Mouse (Mus musculus) lung, postnatal 0 days (tissue): Measurements from ENCODE around the gene Prdm16. TPM values are rescaled to one million over a fixed set of nuclear protein-coding genes. Genes with fewer than 3 reads are reported as not detected.

ENCODE experiments used
- ATAC-seq: fragments of 200-750 bp; cut with Nextera tagmentation; 2 replicates; pipeline ENCODE4 v1.8.0; 2017; ENCODE audit warnings: moderate library complexity
- DNase-seq: peaks from one replicate; pipeline ENCODE4 v3.0.0-alpha.2; 2016; ENCODE audit warnings: low spot score
- H3K27ac ChIP-seq: fragments of 300-500 bp; sonication (generic); 2 replicates; pipeline ENCODE4 v1.5.1; 2014; ENCODE audit warnings: antibody characterized with exemption, mild to moderate bottlenecking, low read length, mixed read lengths
- H3K27me3 ChIP-seq: fragments of 300-500 bp; sonication (generic); replicated peaks from 2 replicates; pipeline ENCODE4 v1.6.1; 2014; ENCODE audit warnings: low read length, mixed read lengths; ENCODE audit not compliant: insufficient read depth
- H3K36me3 ChIP-seq: fragments of 300-500 bp; sonication (generic); 2 replicates; pipeline ENCODE4 v1.6.1; 2014; ENCODE audit warnings: low read length, mixed read lengths; ENCODE audit not compliant: insufficient read depth
- H3K4me1 ChIP-seq: fragments of 300-500 bp; sonication (generic); 2 replicates; pipeline ENCODE4 v1.6.1; 2014; ENCODE audit warnings: antibody characterized with exemption, low read depth, low read length, mixed read lengths; ENCODE audit not compliant: insufficient read depth
- H3K4me2 ChIP-seq: fragments of 300-500 bp; sonication (generic); replicated peaks from 2 replicates; pipeline ENCODE4 v1.6.1; 2014; ENCODE audit warnings: low read depth, mild to moderate bottlenecking, low read length, moderate library complexity, mixed read lengths
- H3K4me3 ChIP-seq: fragments of 300-500 bp; sonication (generic); 2 replicates; pipeline ENCODE4 v1.5.1; 2014; ENCODE audit warnings: low read depth, low read length
- H3K9ac ChIP-seq: fragments of 300-500 bp; sonication (generic); replicated peaks from 2 replicates; pipeline ENCODE4 v1.6.1; 2014; ENCODE audit warnings: low read depth, mild to moderate bottlenecking
- H3K9me3 ChIP-seq: fragments of 300-500 bp; sonication (generic); 2 replicates; pipeline ENCODE4 v1.6.1; 2016; ENCODE audit warnings: low read length, mixed read lengths
- CTCF ChIP-seq: IDR thresholded peaks from 2 replicates; pipeline ENCODE4 v1.5.1; 2016; ENCODE audit warnings: antibody characterized with exemption, mild to moderate bottlenecking
- EP300 ChIP-seq: IDR thresholded peaks from 2 replicates; pipeline ENCODE4 v1.6.1; 2016; ENCODE audit warnings: antibody characterized with exemption, mild to moderate bottlenecking, control low read depth
- WGBS: fragments of 180-500 bp; shearing (Covaris S2); extraction: QIAGEN DNeasy Blood & Tissue Kit; methylation state at CpG from one replicate; pipeline ENCODE4 v1.1.7; 2014; 5-methylcytosine and 5-hydroxymethylcytosine counted together
- polyA plus RNA-seq: library from polyadenylated mRNA; unstranded; fragments of >200 nt; fragmentation: Nextera tagmentation; extraction: Ambion mirVana; gene quantifications from 2 replicates; pipeline ENCODE4 v1.2.1, GENCODE M21; 2015

Prdm16 gene
- polyA plus RNA-seq, 1 experiment from 2014 or later = 15.2 TPM

DNA sequence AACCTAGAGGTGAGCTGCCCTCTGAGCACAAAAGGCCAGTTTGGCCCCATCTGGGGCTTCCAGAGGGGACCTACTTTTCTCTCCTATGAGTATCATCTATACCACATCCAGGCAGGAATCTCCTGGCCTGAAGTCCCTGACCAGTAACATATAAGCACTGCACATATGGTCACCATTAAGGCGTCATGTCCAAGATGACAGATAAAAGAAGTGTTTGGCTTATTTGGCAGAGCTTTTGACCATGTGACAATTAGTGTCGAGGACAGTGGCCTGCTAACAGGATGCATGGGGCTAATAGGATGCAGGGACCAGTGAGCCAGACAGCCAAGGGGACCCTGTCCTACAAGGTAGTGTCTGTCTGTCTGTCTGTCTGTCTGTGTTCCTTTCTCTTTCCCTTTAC is 250.8 kb downstream of the Prdm16 start:
- Histone ChIP-seq H3K9ac (no peak overlapping the region), H3K27ac (no peak overlapping the region), H3K36me3 (no peaks in the 10 kb centered on the region), H3K4me2 (no peak overlapping the region), H3K9me3 (no peaks in the 10 kb centered on the region), H3K27me3 (no peaks in the 10 kb centered on the region), H3K4me1 (no peaks in the 10 kb centered on the region), H3K4me3 (no peak overlapping the region)
- ATAC-seq = no peak
- 52% methylated on average over 2 of the region's 2 CpGs for WGBS
- no peak for DNase-seq
- TF ChIP-seq CTCF = no peak

DNA sequence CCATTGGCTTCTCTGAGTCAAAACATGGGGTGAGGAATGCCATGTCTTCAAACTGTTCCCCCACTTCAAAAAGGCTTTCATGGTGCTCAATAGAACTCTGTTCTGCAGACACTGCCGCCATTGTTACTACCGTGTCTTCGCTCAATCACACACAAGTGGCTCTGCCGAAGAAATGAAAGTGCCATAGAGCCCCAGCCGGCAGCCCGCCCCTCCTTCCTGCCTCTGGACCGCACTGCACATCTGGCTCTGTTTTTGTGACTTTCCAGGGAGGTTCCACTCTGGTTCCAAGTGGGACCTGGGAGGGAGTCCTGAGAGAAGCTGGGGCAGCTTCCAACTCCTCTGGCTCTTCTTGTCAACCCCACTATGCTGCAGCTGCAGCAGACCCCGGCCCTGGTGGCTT is 251.5 kb downstream of the Prdm16 start:
- ATAC-seq (no peak), DNase-seq (no peak)
- H3K36me3 ChIP-seq = no peaks in the 10 kb centered on the region
- no peak overlapping the region for H3K27ac ChIP-seq
- H3K4me2 ChIP-seq = no peak overlapping the region
- no peak overlapping the region for H3K9ac ChIP-seq
- no peaks in the 10 kb centered on the region for H3K9me3 ChIP-seq
- no peak for TF ChIP-seq CTCF
- TF ChIP-seq EP300 = no peak
- no peaks in the 10 kb centered on the region for H3K27me3 ChIP-seq
- H3K4me1 ChIP-seq = no peaks in the 10 kb centered on the region
- 46% methylated on average over 8 of the region's 8 CpGs for WGBS
- no peak overlapping the region for H3K4me3 ChIP-seq

DNA sequence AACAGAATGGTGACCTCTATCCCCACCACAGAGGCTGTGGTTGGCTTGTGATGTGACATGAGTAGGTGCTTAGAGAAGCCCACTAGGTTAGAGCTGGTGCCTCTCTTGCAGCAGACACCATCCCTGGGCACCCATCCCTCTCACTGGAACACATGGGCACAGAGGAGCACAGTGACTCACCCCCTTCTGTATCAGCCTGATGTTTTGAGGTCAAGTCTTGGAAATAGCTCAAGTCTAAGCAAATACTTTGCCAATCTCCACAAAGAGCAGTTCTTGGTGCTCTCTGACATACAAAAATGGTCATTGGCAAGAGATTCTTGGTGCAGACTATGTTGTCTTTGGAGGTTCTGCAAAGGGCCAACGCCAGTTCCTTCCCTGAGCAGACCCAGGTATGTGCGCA is 257.8 kb downstream of the Prdm16 start:
- H3K9ac ChIP-seq = no peak overlapping the region
- WGBS = 92% methylated on average over 2 of the region's 2 CpGs
- H3K4me2 ChIP-seq = no peak overlapping the region
- no peak overlapping the region for H3K27ac ChIP-seq
- no peak for DNase-seq
- H3K27me3 ChIP-seq = no peaks in the 10 kb centered on the region
- H3K4me1 ChIP-seq = no peaks in the 10 kb centered on the region
- H3K9me3 ChIP-seq = no peaks in the 10 kb centered on the region
- no peak for ATAC-seq
- H3K36me3 ChIP-seq = no peaks in the 10 kb centered on the region
- TF ChIP-seq EP300 (no peak), CTCF (no peak)
- H3K4me3 ChIP-seq = no peak overlapping the region

DNA sequence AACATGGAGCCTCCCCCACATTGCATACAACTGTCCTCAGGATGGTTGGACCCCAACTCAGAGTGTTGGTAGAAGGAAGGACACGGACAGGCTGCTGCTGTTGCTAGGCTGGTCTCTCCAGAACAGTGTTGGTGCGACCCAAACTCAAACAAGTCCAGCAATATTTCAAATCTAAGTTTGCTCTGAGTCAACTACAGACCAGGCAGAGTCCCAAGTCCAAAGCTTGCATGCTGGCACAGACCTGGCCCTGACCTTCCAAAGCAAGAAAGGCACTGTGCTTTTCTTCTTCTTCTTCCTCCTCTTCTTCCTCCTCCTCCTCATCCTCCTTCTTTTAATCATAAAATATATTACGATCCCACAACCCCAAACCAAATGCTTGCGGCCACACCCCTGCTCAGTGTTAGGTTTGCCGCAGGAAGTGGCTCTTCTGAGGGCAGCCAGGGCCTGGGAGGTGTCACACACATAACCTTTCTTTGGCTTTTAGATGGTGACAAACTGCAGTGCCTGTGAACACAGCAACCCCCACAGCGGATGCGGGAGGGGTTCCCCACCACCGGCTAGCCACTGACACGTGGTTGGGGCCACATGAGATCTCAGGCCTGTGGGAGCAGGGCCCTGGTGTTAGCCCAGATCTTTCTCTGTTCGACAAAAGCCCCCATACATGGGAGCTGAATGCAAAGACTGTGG is 260.6 kb downstream of the Prdm16 start:
- H3K9ac ChIP-seq = no peak overlapping the region
- no peak overlapping the region for H3K27ac ChIP-seq
- H3K4me3 ChIP-seq = no peak overlapping the region
- ATAC-seq (no peak), DNase-seq (no peak)
- no peak overlapping the region for H3K4me2 ChIP-seq
- H3K9me3 ChIP-seq = no peaks in the 10 kb centered on the region
- no peaks in the 10 kb centered on the region for H3K4me1 ChIP-seq
- no peaks in the 10 kb centered on the region for H3K27me3 ChIP-seq
- 77% methylated on average over 10 of the region's 10 CpGs for WGBS
- no peak for TF ChIP-seq CTCF
- TF ChIP-seq EP300 = no peak
- H3K36me3 ChIP-seq = no peaks in the 10 kb centered on the region

DNA sequence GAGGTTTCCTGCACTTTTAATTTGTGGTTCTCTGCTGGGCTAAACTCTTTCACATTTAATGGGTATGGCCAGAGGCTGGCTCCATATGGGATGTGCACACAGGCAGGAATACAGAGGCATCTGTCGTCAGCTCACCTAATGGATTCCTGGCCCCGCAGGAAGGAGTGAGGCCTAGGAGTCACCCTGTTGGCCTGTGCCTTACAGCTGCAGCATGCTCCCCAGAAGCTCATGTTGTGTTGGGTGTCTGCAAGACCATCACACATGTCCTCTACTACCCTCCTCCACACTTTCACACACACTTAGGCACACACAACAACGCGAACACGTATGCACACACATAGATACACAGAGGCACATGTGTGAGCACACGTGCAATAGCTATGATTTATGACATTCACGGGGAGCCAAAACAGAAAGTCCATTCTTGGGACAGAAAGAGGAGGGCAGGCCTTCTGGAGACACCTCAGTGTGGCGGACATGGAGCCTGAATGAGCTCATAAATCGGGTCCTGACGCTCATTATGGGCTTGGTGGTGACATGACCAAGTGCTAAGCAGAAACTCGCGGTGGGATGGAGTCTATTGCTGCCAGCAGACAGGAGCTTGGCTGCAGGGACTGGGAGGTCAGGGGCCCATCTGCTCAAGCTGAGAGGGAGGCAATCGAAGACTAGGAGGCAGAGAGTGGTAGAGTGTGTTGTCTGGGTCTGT is 265.0 kb downstream of the Prdm16 start:
- TF ChIP-seq CTCF (no peak), EP300 (no peak)
- no peaks in the 10 kb centered on the region for H3K4me1 ChIP-seq
- no peak for DNase-seq
- H3K9me3 ChIP-seq = no peaks in the 10 kb centered on the region
- H3K27me3 ChIP-seq = no peaks in the 10 kb centered on the region
- H3K4me2 ChIP-seq = no peak overlapping the region
- no peak overlapping the region for H3K9ac ChIP-seq
- no peak for ATAC-seq
- WGBS = 62% methylated on average over 13 of the region's 13 CpGs
- H3K27ac ChIP-seq = no peak overlapping the region
- no peaks in the 10 kb centered on the region for H3K36me3 ChIP-seq
- no peak overlapping the region for H3K4me3 ChIP-seq

DNA sequence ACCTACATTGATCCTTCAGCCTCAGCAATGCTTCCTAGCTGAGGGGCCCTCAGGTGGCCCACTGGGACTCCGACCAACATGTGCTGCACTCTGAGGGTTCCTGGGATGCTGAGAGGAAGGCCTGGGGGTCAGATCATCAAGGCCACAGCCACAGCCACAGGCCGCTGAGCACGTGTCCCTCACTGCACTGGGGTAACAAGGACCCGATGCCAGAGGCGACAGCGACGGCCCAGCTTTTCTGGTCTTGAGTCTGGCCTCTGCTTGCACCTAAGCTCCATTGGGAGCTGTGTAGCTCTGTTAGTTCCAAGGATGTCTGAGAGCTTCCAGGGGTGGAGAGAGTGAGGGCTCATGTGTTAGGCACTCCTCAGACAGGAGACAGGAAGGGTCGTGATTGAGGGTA is 265.8 kb downstream of the Prdm16 start:
- no peaks in the 10 kb centered on the region for H3K4me1 ChIP-seq
- DNase-seq (no peak), ATAC-seq (no peak)
- H3K9ac ChIP-seq = no peak overlapping the region
- H3K27me3 ChIP-seq = no peaks in the 10 kb centered on the region
- 73% methylated on average over 8 of the region's 8 CpGs for WGBS
- H3K4me3 ChIP-seq = no peak overlapping the region
- H3K36me3 ChIP-seq = no peaks in the 10 kb centered on the region
- no peak overlapping the region for H3K27ac ChIP-seq
- TF ChIP-seq EP300 (no peak), CTCF (no peak)
- no peaks in the 10 kb centered on the region for H3K9me3 ChIP-seq
- no peak overlapping the region for H3K4me2 ChIP-seq
